Mouse (Mus musculus) midbrain, embryonic 11.5 days (tissue): ENCODE measurements around the gene Gtf2a1l. TPM values are rescaled to one million over a fixed set of nuclear protein-coding genes. Genes with fewer than 3 reads are reported as not detected.

Experiments used
- ATAC-seq: fragments of 200-750 bp; cut with Nextera tagmentation; 2 replicates; pipeline ENCODE4 v1.8.0; 2017; ENCODE audit warnings: moderate TSS enrichment, moderate library complexity; ENCODE audit not compliant: low FRiP score
- DNase-seq: peaks from one replicate; pipeline ENCODE4 v3.0.0; 2015; ENCODE audit warnings: low spot score; ENCODE audit errors: missing footprints
- H3K27ac ChIP-seq: fragments of 300-500 bp; sonication (generic); 2 replicates; pipeline ENCODE4 v1.5.1; 2014; ENCODE audit warnings: low read depth, low read length
- H3K27me3 ChIP-seq: fragments of 300-500 bp; sonication (generic); 2 replicates; pipeline ENCODE4 v1.6.1; 2014; ENCODE audit warnings: mild to moderate bottlenecking, low read length, moderate library complexity, mixed read lengths; ENCODE audit not compliant: control insufficient read depth, insufficient read depth
- H3K36me3 ChIP-seq: fragments of 300-500 bp; sonication (generic); 2 replicates; pipeline ENCODE4 v1.6.1; 2014; ENCODE audit warnings: mild to moderate bottlenecking, low read length, moderate library complexity, mixed read lengths; ENCODE audit not compliant: control insufficient read depth, insufficient read depth
- H3K4me1 ChIP-seq: fragments of 300-500 bp; sonication (generic); 2 replicates; pipeline ENCODE4 v1.6.1; 2014; ENCODE audit warnings: low read length; ENCODE audit not compliant: control insufficient read depth, insufficient read depth
- H3K4me2 ChIP-seq: fragments of 300-500 bp; sonication (generic); 2 replicates; pipeline ENCODE4 v1.6.1; 2014; ENCODE audit warnings: mild to moderate bottlenecking, moderate library complexity
- H3K4me3 ChIP-seq: fragments of 300-500 bp; sonication (generic); 2 replicates; pipeline ENCODE4 v1.5.1; 2014; ENCODE audit warnings: low read depth, low read length
- H3K9ac ChIP-seq: fragments of 300-500 bp; sonication (generic); 2 replicates; pipeline ENCODE4 v1.6.1; 2014; ENCODE audit warnings: low read length
- H3K9me3 ChIP-seq: fragments of 300-500 bp; sonication (generic); 2 replicates; pipeline ENCODE4 v1.6.1; 2016; ENCODE audit warnings: low read length; ENCODE audit not compliant: control insufficient read depth
- WGBS: fragments of 180-500 bp; shearing (Covaris S2); extraction: QIAGEN DNeasy Blood & Tissue Kit; methylation state at CpG from one replicate; pipeline ENCODE4 v1.1.7; 2014; 5-methylcytosine and 5-hydroxymethylcytosine counted together
- polyA plus RNA-seq: library from polyadenylated mRNA; unstranded; fragments of >200 nt; fragmentation: Nextera tagmentation; extraction: Ambion mirVana; gene quantifications from 2 replicates; pipeline ENCODE4 v1.2.1, GENCODE M21; 2014

The Gtf2a1l gene
- polyA plus RNA-seq, 1 experiment from 2014 or later = 0.33 TPM

DNA sequence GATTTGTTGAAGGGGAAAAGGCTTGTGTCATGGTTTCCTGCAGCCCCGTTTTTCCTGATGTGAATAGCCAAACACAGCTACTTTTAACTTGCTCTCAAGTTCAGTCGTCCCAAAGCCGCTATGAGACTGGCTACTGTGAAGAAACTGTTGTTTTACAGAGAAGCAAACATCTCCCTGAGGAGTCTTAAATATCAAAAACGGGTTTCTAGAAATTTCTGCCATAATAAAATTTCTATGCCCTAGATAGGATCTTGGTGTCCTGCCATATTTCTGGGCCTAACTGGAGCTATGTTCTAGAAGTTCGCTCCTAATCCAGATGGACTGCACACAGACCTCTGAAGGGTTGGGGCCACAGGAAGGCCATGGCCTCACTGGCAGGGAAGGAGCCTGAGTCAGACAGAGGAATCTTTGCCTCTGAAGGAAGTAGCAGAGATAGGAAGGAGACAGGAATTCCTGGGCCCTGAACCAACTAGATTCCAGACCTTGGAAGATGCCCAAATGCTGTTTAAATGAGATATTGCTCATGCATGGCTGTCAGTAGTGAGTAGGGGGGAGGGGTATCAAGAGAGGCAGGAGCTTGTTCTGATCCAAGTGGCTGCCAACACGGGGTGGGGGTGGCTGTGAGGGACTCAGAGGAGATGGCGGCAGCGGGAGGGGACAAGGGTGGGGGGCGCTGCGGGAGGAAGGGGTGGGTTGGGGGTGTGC, 39.6 kb upstream of the Gtf2a1l start:
- no peak for DNase-seq
- ATAC-seq = peak; percentile 25; the same call in 1 of the 2 replicates
- Histone ChIP-seq H3K9me3 (no peaks in the 10 kb centered on the region), H3K36me3 (no peaks in the 10 kb centered on the region), H3K4me2 (no peak overlapping the region), H3K27me3 (no peaks in the 10 kb centered on the region), H3K4me1 (peaks cover 13% of the 10 kb centered on the region), H3K9ac (no peak overlapping the region), H3K4me3 (no peak overlapping the region), H3K27ac (no peak overlapping the region)
- WGBS = 55% methylated on average over 10 of the region's 10 CpGs

DNA sequence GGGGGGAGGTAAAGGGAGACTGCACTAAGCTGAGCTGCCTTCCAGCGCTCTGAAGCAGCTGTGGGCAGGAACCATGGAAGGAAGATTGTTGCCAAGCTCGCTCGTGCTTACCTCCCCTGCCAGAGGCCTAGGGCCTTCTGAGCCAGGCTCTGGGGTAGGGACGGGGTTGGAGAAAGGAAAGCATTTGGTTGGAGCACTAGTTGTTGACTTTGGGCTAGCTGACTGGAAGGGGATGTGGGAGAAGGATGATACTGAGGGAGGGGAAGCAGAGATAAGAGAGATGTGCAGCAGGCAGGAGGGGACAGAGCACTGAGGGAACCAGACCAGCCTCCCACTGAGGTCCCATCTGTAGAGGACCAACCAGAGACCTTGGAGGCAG, 39.1 kb upstream of the Gtf2a1l start:
- DNase-seq (no peak), ATAC-seq (peak; percentile 58)
- WGBS = 16% methylated on average over 4 of the region's 4 CpGs
- Histone ChIP-seq H3K4me2 (no peak overlapping the region), H3K9me3 (no peaks in the 10 kb centered on the region), H3K4me3 (no peak overlapping the region), H3K27me3 (no peaks in the 10 kb centered on the region), H3K4me1 (peaks cover 13% of the 10 kb centered on the region), H3K36me3 (no peaks in the 10 kb centered on the region), H3K9ac (no peak overlapping the region), H3K27ac (peak overlapping the region; percentile 59)

DNA sequence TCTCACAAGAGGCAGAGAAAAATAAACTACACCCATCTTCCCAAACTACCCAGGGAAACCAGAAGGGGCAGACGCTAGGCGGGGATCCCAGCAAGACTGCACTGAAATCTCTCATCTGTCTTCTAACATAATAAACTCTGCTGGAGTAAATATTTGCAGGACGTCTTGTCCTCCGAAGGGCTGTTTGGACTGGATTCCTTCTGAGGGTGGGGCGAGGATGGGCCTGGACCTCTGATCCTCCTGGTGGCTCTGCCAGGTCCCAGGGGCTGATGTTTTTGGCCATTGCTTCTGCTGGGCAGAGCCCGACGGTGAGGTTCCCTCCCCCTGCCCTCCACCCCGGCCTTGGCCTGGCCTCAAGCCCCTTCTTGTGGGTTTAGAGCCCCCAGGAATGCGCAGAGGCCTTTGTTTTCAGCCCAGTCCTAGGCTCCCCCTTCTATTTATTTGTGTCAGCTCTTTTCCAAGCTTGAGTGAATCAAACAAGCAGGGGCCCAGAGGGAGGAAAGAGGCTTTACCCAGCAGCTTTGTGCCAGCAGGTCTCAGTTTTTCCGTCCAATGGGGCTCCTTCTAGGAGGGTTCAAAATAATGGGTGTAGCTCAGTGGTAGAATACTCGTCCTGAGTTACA, 38.4 kb upstream of the Gtf2a1l start:
- H3K36me3 ChIP-seq = no peaks in the 10 kb centered on the region
- WGBS = 7% methylated on average over 11 of the region's 11 CpGs
- peak overlapping the region; percentile 59 for H3K27ac ChIP-seq
- H3K9ac ChIP-seq = peak overlapping the region; percentile 36; the same call in 1 of the 2 replicates
- ATAC-seq = peak; percentile 60
- H3K9me3 ChIP-seq = no peaks in the 10 kb centered on the region
- H3K4me3 ChIP-seq = no peak overlapping the region
- DNase-seq = peak; percentile 92
- no peaks in the 10 kb centered on the region for H3K27me3 ChIP-seq
- peak overlapping the region; percentile 13; the same call in 1 of the 2 replicates for H3K4me2 ChIP-seq
- peaks cover 13% of the 10 kb centered on the region for H3K4me1 ChIP-seq

DNA sequence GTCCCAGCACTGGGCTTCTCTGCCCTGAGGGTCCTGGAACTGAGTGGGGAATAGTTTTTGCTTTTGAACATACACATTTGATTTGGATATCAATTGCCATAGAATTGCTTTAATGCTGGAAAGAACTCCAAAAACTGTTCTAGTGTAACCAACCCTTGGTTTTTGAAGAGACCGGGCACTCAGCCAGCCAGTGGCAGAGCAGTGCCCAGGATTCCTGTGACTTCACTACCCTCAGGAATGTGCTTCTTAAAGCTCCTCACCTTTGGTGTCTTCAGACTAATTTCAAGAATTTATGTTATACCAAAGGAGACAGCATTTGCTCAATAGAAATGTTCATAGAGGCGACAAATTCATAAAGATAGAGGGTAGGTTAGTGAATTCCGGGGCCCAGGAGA, 37.9 kb upstream of the Gtf2a1l start:
- no peak for ATAC-seq
- Histone ChIP-seq H3K27ac (peak overlapping the region; percentile 59; the same call in 1 of the 2 replicates), H3K4me1 (peaks cover 16% of the 10 kb centered on the region)

DNA sequence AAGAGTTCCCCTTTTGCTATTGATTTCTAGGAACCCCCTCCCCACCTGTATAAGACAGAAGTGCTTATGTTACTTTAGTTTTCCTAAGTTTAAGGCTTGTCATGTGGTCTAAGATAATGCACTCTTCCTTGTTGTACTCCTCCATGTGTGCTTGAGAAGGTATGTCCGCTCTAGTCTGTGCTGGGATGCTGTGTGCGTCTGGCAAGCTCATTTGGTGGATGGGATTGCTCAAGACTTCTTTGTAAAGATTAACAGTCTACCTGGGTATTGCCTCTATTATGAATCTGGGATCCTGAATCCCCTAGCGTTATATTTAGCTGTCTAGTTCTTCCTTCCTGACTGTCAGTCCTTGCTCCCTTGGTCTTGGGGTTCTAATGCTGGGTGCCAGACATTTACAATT, 35.8 kb upstream of the Gtf2a1l start:
- H3K27ac ChIP-seq = no peak overlapping the region
- H3K36me3 ChIP-seq = no peaks in the 10 kb centered on the region
- no peak overlapping the region for H3K4me3 ChIP-seq
- DNase-seq = no peak
- no peak for ATAC-seq
- H3K27me3 ChIP-seq = no peaks in the 10 kb centered on the region
- WGBS = 93% methylated on average over 3 of the region's 3 CpGs
- peaks cover 12% of the 10 kb centered on the region for H3K4me1 ChIP-seq
- H3K9me3 ChIP-seq = no peaks in the 10 kb centered on the region
- no peak overlapping the region for H3K4me2 ChIP-seq
- no peak overlapping the region for H3K9ac ChIP-seq

More for the DNA sequence above, 37.9 kb upstream of the Gtf2a1l start:
- no peaks in the 10 kb centered on the region for H3K9me3 ChIP-seq
- H3K36me3 ChIP-seq = no peaks in the 10 kb centered on the region
- DNase-seq = no peak
- no peak overlapping the region for H3K9ac ChIP-seq
- H3K27me3 ChIP-seq = no peaks in the 10 kb centered on the region
- no peak overlapping the region for H3K4me2 ChIP-seq
- 74% methylated on average over 3 of the region's 3 CpGs for WGBS
- H3K4me3 ChIP-seq = no peak overlapping the region

DNA sequence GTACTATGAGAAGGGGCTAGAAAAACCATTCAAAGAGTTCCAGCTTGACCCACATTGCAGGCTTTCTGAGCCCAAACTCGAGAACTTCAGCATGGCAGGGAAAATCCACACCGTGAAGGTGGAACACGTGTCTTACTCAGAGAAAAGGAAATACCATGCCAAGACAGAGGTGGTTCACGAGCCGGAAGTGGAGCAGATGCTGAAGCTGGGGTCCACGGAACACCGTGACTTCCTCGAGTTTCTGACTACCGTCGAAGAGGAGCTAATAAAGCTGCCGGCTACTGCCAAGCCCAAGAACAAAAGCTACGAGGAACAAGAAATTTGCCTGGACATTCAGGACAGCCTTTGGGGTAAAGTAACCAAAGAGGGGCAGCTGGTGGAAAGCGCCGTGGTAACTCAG, 32.4 kb upstream of the Gtf2a1l start:
- Histone ChIP-seq H3K27ac (no peak overlapping the region), H3K4me3 (no peak overlapping the region), H3K9me3 (no peaks in the 10 kb centered on the region), H3K4me2 (no peak overlapping the region), H3K9ac (no peak overlapping the region), H3K4me1 (0 out of 2 replicates have a peak, but pooled peaks cover 2% of the 10 kb centered on the region), H3K36me3 (no peaks in the 10 kb centered on the region), H3K27me3 (no peaks in the 10 kb centered on the region)
- ATAC-seq (no peak), DNase-seq (peak; percentile 80)
- WGBS = 90% methylated on average over 14 of the region's 14 CpGs

DNA sequence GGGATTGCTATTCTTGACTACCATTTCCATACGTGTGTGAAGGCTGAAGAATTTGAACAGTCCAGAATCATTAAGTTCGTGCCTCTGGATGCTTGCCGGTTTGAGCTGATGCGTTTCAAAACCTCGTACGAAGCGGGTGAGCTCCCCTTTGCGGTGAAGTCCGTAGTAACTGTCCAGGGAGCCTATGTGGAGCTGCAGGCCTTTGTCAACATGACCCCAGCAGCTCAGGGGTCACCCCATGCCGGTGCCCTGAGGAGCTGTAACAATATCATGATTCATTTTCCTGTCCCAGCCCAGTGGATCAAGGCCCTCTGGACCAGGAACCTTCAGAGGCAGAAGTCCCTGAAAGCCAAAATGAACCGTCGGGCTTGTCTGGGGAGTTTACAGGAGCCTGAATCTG, 31.9 kb upstream of the Gtf2a1l start:
- Histone ChIP-seq H3K4me2 (no peak overlapping the region), H3K27me3 (no peaks in the 10 kb centered on the region), H3K27ac (no peak overlapping the region), H3K4me3 (no peak overlapping the region), H3K4me1 (0 out of 2 replicates have a peak, but pooled peaks cover 2% of the 10 kb centered on the region), H3K36me3 (no peaks in the 10 kb centered on the region), H3K9me3 (no peaks in the 10 kb centered on the region), H3K9ac (no peak overlapping the region)
- 43% methylated on average over 12 of the region's 12 CpGs for WGBS
- ATAC-seq (no peak), DNase-seq (peak; percentile 83)

DNA sequence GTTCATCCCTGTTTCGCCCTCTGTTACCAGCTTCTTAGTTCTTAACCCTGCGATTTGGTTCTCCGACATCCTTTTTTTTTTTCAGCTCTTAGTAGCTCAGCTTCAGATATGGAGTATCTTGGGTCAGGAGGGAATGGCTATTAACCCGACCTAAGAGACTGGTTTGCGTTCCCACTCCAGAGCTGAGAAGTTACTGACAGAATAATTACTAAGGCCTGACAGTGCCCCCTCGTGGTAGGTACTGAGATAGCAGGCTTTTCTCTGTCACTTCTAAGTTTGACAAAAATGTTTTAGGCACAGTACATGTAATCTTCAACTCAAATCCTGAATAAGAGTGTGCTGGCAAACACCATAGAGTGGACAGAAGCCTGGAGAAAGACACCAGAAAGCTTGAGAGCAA, 27.4 kb upstream of the Gtf2a1l start:
- WGBS = 35% methylated on average over 6 of the region's 6 CpGs
- Histone ChIP-seq H3K36me3 (no peaks in the 10 kb centered on the region), H3K4me2 (no peak overlapping the region), H3K9me3 (no peaks in the 10 kb centered on the region), H3K4me1 (no peaks in the 10 kb centered on the region), H3K4me3 (no peak overlapping the region), H3K27me3 (no peaks in the 10 kb centered on the region), H3K27ac (no peak overlapping the region), H3K9ac (no peak overlapping the region)
- DNase-seq = peak; percentile 97
- ATAC-seq = peak; percentile 59

DNA sequence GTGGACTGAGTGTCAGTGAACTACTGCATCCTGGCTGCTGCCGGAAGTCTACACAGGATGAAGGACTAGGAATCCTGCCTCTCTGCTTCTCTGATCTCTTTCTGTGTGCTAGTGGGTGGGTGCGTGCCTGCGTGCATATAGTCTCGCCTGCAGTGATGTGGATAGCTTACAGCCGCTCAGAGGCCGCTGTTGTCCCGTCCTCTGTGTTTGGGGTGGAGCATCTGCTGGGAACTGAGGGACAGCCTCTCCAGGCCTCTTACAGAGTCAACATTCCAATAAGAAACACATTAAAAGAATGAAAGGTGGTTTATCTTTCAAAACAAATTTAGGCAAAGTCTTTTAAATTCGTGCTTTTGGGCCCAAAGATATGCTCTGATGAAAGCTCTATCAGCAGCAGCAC, 26.6 kb upstream of the Gtf2a1l start:
- Histone ChIP-seq H3K36me3 (no peaks in the 10 kb centered on the region), H3K4me3 (no peak overlapping the region), H3K27me3 (no peaks in the 10 kb centered on the region), H3K27ac (no peak overlapping the region), H3K9me3 (no peaks in the 10 kb centered on the region), H3K9ac (no peak overlapping the region), H3K4me2 (no peak overlapping the region), H3K4me1 (no peaks in the 10 kb centered on the region)
- DNase-seq (peak; percentile 60), ATAC-seq (no peak)
- WGBS = 89% methylated on average over 8 of the region's 8 CpGs
